Mouse (Mus musculus): ENCODE measurements at regions not wholly inside any gene's neighbourhood (a gene's known extent, or its start where the extent isn't known, plus 50 kb on each side); places are given as distances from the start of the nearest gene placed in this dataset.

DNA sequence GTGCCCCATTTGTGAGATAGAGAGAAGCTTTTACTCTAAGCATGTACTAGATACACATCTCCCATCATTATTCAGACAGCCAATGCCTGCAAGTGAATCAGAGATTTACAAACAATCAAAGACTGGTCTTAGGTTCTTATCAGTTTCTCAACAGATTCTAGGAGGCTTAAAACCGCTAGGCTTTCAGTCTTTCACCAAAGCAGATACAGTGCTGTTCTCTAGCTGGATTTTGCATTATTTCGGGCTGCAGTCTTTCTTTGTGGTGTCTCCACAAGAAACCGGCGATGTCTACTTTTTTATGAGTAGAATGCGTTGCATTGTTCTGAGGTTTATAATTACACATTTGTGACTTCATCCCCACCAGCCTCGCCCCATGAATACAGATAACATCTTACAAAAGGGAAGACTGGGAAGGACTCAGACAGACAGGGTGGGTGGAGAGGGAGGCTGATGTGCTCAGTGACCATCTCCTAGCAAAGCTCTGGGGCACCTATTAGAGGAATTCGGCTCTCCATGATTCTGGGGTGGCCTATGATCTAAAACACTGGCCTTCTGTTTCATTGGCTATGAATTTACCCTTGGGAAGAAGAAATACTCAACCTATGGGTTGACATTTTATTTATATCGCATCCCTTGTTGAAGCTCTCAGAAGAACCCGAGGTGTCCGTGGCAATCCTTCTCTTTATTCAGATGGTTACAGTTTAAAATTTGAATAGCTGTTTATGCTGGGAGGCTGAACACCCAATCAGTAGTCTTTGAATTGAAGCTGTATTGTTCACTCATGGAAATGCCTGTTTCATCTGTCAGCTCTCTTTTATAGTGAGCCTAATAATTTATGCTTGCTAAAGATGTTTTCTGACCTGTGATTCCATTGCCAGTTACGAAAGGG lies 343.8 kb downstream of the Tmem161b start:
- DNase-seq (ENCODE audit: extremely low spot score in 1 of 2, low spot score in 1 of 2) = no peak

DNA sequence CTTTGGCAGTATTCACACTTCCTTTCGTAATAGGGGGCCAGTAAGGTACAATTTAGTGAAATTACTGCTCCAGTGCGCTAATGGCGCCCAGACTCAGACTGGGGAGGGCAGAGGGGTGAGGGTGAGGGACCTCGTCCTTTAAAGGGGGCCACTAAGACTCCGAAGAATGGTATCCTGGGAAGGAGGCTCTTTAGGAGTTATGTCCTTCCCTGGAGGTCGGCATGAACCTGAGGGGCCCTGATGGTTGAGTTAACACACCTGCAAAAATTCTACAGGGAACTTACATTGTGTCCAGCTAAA lies 344.4 kb downstream of the Tmem161b start:
- DNase-seq (ENCODE audit: extremely low spot score in 1 of 2, low spot score in 1 of 2) = no peak

DNA sequence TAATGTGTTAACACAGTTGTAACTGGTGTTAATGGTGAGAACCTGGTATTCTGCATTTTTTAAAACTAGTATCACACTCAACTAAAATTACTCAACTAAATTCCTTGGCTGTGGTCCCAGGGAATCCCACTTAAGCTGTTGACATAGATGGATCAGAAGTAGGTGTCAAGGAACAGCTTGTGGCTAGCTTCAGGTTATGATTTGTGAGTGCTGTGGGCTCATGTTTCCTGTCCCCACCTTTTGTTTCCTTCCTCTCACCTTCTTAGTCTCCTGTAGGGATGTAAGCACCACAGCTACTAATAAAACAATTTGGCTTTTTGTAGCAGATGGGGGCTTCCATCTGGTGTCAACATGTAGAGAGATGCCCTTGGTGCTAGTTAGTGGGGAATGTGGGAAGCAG lies 347.3 kb downstream of the Tmem161b start:
- DNase-seq (ENCODE audit: extremely low spot score in 1 of 2, low spot score in 1 of 2) = no peak

DNA sequence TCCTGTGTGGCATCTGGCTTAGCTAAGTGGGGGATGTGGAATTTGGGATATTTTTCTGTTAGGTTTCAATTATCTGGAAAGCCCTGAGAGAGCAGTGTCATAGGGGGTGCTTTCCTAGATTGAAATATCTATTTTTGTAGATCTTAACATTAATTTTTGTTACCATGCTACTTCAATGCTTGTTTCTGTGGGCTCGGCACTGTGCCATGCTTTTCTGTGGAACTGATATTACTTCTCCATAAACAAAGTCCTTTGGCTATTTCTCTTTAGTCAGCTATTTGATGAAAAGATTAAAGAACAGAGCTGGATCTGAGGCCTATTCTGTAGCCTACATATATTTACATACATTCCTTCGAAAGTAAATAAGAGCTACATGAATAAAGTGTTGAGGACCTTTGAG lies 348.1 kb downstream of the Tmem161b start:
- DNase-seq (ENCODE audit: extremely low spot score in 1 of 2, low spot score in 1 of 2) = no peak

DNA sequence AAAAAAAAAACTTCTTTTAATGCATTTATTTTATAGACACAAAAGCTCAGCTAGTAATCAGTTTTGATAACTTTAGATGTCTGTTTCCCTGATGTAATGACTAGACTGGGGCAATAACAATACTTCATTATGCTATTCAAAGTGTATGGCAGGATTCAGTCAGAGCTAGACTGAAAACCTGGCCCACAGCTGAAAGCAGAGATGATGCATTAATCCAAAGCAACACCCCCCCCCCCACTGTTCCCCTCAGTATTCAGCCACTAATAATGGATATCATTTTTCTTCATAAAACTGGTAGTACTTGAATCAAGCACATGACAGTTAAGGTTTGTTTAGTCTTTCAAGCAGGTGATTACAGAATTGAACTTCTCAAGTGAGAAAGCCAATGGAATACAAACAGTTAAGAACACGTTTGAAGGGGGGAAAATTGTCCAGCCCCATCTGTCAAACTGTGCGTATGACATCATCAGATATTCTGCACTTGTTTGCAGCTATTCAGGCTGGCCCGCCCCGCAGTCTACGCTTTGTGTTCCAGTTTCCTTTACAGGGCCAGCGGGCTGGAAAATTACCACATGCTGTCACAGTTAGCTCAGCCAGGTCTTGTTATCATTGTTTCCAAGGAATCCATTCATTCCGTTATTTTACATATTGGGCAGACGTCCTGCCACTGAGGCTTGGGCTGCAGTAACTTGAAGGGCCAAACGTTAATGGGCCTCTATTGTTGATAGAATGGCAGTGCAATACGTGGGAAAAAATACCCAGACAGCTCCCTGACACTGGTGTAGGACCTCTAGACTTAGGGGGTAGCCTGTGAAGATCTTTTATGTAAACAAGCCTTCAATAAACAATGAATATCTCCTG lies 349.1 kb downstream of the Tmem161b start:
- DNase-seq (ENCODE audit: extremely low spot score in 1 of 2, low spot score in 1 of 2) = peak; percentile 21 to 45

DNA sequence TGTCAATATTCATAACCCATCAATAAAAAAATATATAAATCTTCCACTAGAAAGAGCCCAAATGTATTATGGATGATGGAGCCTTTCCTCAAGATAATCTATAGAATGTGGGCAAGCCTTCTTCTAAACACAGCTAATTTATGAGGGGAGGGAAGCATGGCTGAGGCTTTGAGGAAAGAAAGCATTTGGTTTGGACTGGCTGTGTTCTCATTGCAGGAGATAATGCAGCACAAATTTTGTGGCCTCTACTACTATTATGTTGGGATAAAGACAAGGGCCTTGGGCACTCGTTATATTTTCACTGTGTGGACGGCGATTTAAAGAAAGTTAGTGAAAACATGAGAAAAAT lies 349.7 kb downstream of the Tmem161b start:
- DNase-seq (ENCODE audit: extremely low spot score in 1 of 2, low spot score in 1 of 2) = no peak

DNA sequence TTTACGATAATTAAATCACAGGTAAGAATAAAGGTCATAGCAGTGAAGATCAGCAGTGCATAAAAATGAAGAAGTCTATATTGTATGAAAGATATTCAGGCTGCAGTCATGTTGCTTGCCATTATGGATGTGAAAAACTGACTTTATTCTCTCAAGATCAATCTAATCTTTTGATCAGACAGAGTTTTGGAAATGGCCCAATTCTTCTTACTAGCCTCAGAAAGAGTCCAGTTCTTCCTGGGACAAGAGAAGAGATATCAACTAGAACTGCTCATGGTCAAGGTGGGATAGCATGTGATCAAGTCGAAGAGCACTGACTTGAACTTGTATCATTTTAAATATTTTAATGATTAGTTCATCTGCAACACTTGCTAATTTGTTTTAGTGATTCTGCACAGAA lies 350.1 kb downstream of the Tmem161b start:
- DNase-seq (ENCODE audit: extremely low spot score in 1 of 2, low spot score in 1 of 2) = no peak

DNA sequence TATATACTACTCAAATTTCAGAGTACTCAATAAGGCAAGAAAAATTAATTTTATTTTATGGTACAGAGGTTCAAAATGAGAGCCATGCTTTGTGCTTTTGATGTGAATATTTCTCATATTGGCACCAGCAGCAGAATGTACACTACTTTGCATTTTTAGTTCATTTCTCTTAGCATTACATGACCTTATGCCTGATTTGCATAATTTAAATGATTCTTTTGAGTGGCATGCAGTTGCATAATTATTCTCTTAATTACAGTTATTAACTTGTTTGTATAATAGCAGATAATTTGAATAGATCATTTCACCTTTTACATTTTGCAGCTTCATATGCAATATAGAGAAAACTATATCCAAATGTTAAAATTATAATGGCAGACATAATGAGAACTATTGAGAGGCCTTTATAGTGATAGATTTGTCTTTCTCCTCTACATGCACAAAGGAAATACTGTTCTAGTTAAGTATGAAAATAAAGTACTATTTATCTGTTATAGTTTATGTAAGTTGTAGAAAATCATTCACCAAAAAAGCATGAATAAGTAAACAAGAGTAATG lies 374.6 kb downstream of the Tmem161b start:
- no peak for DNase-seq (ENCODE audit: extremely low spot score in 1 of 2, low spot score in 1 of 2)

DNA sequence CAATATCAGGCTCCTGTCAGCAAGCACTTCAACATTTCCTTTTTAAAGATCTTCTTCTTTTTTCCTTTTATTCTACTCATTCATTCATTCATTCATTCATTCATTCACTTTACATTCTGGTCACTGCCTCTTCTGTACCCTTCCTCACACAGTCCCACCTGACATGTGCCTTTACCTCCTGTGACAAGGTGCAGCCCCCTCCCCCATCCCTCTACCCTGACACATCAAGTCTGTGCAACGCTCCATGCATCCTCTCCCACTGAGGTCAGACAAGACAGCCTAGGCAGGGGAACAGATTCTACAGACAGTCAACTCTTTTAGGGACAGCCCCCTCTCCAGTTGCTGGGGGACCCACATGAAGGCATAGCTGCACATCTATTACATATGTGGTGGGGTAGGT lies 380.5 kb downstream of the Tmem161b start:
- no peak for DNase-seq (ENCODE audit: extremely low spot score in 1 of 2, low spot score in 1 of 2)

DNA sequence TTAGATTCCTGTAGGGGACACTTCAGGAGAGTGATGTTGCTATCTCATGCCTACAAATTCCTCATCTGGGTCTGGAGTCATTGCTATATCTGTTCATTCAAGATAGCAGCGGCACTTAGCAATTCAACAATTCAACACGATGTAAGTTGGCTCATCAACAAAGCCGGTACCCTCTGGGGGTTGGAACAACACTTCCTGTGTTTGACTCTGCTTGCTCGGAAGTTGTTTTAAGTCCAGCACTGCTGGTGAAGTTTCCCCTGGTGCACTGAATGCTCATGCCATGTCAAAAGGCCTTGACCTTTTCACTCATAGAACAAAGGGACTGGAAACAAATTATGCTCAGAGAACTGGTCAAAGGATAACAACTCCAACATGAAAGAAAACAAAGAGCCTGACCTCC lies 390.4 kb downstream of the Tmem161b start:
- DNase-seq (ENCODE audit: extremely low spot score in 1 of 2, low spot score in 1 of 2) = no peak

DNA sequence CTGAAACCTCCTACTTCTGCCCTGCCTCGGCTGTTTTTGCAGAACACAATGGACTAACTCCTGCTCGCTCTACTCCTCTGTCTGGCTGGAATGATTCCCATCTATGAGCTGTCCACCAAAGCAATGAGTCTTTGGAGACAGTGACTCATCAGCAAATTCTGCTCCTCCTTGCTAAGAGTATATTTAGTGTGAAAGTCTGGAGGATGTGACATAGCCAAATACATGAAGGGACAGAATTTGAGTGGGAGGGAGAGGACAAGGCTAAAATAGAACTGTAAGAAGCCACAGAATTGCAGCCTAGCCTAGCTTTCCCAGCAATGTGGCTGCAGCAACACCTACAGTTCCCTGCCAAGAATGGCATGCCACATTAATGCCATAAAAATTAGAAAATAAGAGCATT lies 390.9 kb downstream of the Tmem161b start:
- DNase-seq (ENCODE audit: extremely low spot score in 1 of 2, low spot score in 1 of 2) = peak in 1 of 2 experiments; percentile 11

DNA sequence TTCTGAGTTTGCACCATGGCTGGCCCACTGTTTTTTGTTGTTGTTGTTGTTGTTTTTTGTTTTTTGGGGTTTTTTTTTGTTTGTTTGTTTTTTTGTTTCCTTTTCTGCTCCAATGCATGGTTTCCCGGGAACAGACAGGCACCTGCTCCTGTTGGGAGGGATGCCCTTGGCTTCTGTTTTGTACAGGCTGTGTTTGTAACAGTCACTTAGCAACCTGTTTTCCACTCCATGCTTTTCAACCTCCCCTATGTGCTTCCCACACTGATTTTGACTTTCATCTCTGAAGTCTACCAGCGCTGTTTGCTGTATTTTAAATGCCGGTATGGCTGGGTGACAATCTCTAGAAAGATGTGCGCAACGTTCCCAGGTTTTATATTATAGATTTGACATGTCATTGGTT lies 402.6 kb downstream of the Tmem161b start:
- no peak for DNase-seq (ENCODE audit: extremely low spot score in 1 of 2, low spot score in 1 of 2)

DNA sequence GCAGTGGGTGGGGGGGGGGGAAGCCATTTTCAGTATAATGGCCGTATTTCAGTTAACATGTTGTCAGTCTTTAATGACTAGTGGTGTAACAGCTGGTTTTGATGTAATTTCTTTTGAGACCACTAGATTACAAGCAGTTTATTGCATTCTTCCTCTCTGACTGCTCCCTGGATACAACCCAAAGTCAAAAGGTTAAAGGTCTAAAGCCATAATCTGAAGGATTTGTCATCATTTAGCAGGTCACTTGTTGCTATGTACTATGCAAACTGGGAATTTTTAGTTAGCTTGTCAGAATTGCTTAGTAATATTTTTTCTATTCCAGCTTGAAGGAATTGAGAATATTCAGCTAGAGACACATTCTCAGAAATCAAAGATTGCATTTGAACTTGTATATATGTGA lies 403.4 kb downstream of the Tmem161b start:
- no peak for DNase-seq (ENCODE audit: extremely low spot score in 1 of 2, low spot score in 1 of 2)

DNA sequence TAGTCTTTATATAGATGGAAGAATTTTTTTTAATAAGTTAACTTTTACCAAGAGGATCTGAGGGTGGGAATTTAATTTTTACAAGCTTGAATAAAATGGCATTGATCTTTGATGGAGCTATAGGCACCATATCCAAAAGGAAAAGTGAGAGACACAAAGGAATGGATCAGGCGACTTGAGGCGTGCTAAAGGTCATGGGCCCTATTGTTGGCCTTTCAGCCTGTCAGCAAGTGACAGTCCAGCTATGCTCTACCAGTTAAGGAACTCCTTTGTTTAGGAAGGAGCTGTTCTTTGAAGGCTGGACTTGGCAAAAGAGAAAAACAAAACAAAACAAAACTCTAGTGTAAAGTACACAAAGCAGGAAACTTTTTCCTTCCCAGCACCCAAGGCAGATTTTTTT lies 403.8 kb downstream of the Tmem161b start:
- no peak for DNase-seq (ENCODE audit: extremely low spot score in 1 of 2, low spot score in 1 of 2)

DNA sequence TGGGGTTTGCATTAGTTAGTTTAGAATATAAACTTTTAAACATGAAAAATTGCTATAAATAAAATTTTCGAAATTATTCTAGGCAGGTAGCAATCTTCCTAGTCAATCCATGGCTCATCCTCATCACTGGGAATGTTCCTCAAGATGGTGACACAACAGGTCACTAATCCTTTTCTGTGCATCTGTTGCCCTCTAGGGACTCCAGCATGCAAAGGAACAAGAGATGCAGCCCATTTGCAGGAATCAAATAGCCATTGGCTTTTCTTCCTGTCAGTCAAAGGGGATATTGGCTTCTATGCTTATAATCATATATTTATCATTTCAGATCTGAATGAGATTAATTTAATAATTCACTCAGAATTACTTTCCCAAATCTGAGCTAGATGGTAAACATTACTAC lies 404.3 kb downstream of the Tmem161b start:
- no peak for DNase-seq (ENCODE audit: extremely low spot score in 1 of 2, low spot score in 1 of 2)

DNA sequence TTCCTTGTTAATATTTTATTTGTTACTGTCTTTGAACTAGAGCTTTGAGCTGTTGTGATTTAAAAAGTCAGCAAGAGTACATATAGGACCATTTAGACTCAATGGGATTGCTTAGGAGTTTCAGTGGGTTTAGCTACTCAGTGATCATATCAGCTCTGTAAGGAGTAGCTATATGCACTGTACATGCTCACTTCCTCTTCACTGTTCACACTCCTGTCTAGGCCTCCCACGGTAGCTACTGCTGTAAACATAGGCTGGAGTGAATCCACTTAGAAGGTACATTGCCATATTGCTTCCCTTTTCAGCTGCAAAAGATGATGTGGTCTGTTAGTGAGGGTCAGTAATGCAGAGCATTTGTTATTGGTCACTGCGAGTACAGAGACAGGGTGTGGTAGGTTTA lies 408.6 kb downstream of the Tmem161b start:
- no peak for DNase-seq (ENCODE audit: extremely low spot score in 1 of 2, low spot score in 1 of 2)

DNA sequence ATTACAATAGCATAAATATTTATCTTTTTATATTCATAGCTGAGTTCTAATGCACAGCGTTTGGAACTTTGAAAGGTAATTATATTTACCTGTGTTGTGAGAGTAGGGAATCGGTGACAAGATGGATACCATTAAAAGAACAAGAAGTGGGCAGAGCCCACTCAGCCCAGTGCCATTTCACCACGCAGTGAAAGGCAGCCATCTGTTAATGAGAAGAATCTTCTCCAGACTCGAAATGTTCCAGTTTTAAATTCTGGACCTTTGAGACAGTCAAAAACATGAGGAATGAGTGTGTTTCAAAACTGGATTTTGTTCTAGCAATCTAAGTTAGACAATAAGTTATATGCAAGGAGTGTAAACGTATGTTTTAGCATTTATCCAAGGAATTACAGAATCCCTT lies 410.4 kb downstream of the Tmem161b start:
- DNase-seq (ENCODE audit: extremely low spot score in 1 of 2, low spot score in 1 of 2) = no peak

DNA sequence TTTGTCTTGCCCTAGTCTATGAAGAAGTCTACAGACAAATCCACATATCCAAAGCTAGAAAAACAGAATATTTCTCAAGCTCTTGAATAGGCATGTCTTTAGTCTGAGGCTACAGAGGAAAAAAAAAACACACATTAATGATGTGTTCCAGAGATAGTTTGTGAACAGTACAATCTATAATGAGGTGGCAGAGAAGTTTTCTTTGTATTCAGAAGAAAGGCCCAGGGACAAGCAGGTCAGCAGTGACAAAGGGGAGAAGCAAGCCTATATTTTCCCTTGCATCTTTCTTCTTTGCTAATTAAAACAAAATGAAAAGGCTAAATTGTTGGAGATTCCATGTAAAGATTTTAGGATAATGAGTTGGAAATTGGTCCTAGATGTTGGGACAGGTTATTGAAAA lies 414.7 kb downstream of the Tmem161b start:
- no peak for DNase-seq (ENCODE audit: extremely low spot score in 1 of 2, low spot score in 1 of 2)

DNA sequence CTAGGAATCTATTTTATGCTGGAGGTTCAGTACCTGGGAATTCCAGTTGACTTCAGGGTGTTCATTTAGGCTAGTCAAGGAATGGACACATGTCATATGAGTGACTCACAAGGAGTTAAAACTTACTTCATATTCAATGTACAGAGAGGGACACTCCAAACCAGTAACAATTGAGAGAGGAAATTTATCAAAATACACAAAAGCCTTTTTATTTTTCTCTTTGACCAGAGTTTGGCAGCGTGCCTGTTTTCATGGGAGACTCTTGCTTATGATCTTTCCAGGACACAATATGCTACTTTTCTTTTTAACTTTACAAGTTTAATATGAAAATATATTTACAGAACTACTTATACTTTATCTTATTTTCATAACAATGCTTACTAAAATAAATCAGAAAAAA lies 415.5 kb downstream of the Tmem161b start:
- no peak for DNase-seq (ENCODE audit: extremely low spot score in 1 of 2, low spot score in 1 of 2)

DNA sequence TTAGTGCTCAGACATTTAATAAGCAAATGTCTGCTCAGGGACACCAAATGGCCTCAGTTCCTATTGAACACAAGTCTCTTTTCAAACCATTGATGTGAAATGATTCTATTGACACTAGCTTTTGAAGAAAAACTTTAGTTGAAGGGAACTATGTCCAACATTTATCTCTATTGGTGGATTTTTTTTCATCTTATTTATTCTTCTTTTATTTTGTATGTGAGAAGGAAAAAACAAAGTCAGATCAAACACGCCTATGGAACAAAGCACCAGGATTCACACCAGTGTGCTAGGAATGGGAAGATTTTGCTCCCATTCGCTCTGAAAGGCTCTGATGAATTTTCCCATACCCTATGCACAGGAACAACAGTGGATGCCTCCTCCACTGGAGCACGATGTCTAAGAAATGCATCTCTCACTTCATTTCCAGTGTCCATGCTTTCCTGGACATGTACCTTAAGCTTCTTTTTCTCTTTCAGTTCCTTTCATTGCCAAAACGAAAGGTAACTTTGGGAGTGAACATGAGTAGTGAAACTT lies 416.4 kb downstream of the Tmem161b start:
- DNase-seq (ENCODE audit: extremely low spot score in 1 of 2, low spot score in 1 of 2) = no peak
